Mouse (Mus musculus): Measurements from ENCODE around the gene Zfp72.

Zfp72 gene

GRCm38 (mm10) chr13:74390371-74390990, at the start of gene Zfp72:
Gene Zfp72, minus strand, starts transcription at chr13:74390836.
- peak; percentile 85 for DNase-seq

- no peak for DNase-seq
These were observed 49.3 kb upstream of the Zfp72 start for GRCm38 (mm10) chr13:74439895-74440294.

- DNase-seq: peak; percentile 3
These were observed 8.7 kb upstream of the Zfp72 start, which contains the start of gene Ftl1-ps1 for GRCm38 (mm10) chr13:74399298-74399839. Gene Ftl1-ps1, plus strand, starts transcription at chr13:74399694.

- peak; percentile 15 for DNase-seq
These were observed 520 bp upstream of the Zfp72 start for GRCm38 (mm10) chr13:74391156-74391555.

- no peak for DNase-seq
These were observed 906 bp downstream of the Zfp72 start for GRCm38 (mm10) chr13:74389730-74390129.

- no peak for DNase-seq
These were observed 8.3 kb downstream of the Zfp72 start for GRCm38 (mm10) chr13:74382289-74382688.

- DNase-seq: no peak
These were observed 8.9 kb downstream of the Zfp72 start for GRCm38 (mm10) chr13:74381533-74382276.

GRCm38 (mm10) chr13:74363859-74364235, 26.8 kb downstream of the Zfp72 start, which contains the start of gene Lrrc14b:
Gene Lrrc14b, minus strand, starts transcription at chr13:74364005.
- peak; percentile 52 for DNase-seq

GRCm38 (mm10) chr13:74363176-74363858, 27.3 kb downstream of the Zfp72 start:
- peak; percentile 39 for DNase-seq

- no peak for DNase-seq
These were observed 28.4 kb downstream of the Zfp72 start for GRCm38 (mm10) chr13:74362218-74362617.

GRCm38 (mm10) chr13:74356491-74356890, 34.1 kb downstream of the Zfp72 start:
- DNase-seq: no peak

- no peak for DNase-seq
These were observed 40.2 kb downstream of the Zfp72 start for GRCm38 (mm10) chr13:74350435-74350906.

GRCm38 (mm10) chr13:74349566-74350434, 40.8 kb downstream of the Zfp72 start, which contains the start of the genes Sdha and Ccdc127:
Gene Sdha, minus strand, starts transcription at chr13:74350280.
Gene Ccdc127, plus strand, starts transcription at chr13:74350309.
- peak; percentile 97 for DNase-seq

- peak; percentile 62 for DNase-seq
These were observed 49.6 kb downstream of the Zfp72 start for GRCm38 (mm10) chr13:74341036-74341435.

GRCm38 (mm10) chr13:74329321-74329720, 61.3 kb downstream of the Zfp72 start:
- DNase-seq: no peak

All from kidney, adult 9 months (tissue).